Mouse (Mus musculus) WW6 (cell line): ENCODE measurements around the gene Wdr77.
"Not testable (repeated sequence)": the region's sequence is repeated elsewhere in the genome, so short reads cannot be mapped to it uniquely, and the experiment has no call there.

Experiments used
- DNase-seq: peaks from one replicate; pipeline ENCODE4 v3.0.0-alpha.2; 2013; ENCODE audit warnings: low read depth, low spot score

The Wdr77 gene

DNA sequence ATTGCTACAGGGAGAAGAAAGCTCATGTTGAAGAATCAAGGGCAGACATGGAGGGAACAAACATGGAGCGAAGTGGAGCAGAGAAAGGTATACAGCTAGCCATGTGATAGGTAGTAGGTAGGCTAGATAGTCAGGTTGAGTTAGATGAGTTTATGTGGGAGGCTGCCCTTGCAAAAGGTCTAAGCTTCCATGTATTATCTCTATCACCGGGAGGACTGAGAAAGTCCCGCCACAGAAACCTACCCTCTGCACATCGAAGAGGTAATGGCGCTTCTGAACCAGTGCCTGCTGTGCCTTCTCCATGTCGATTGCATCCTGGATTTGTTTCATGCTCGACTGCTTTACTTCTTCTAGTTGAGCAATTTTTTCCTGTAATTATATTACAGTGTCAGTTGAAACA is 7.8 kb upstream of the Wdr77 start:
- DNase-seq: no peak

DNA sequence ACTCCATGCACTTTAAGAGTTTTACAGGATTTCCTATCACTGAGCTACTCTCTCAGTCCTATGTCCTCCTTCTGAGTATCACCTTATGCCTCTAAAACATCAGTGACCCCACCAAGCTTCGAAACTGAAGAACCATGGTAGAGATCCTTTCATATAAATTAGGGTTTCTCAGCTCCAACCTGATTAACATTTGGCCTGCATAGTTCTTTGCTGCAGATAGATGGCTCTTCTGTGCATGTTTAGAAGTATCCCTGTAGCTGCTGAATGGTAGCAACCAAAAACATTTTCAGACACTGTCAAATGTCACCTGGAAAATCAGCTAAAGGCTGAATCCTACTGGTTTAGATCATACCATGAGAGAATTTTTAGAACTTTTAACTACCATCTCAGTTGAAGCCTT is 1.9 kb upstream of the Wdr77 start:
- DNase-seq: no peak

DNA sequence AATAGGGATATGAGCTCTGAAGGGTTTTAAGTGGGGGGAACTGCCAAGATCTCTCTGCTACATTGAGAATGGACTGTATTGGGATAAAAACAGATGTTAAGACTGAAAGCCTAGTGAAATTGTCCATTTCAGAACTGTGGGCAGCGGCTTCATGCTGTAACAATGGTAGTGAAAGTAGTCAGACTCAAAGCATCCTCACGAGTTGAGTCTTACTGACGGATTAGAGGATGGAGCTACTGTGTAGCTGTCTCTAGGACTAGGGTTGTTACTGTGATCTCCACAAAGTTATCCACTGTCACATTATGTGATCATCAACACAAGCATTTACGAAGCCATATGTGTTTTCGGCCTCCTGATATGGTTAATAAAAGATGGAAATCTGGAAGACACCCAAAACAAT is 965 bp upstream of the Wdr77 start:
- no peak for DNase-seq

DNA sequence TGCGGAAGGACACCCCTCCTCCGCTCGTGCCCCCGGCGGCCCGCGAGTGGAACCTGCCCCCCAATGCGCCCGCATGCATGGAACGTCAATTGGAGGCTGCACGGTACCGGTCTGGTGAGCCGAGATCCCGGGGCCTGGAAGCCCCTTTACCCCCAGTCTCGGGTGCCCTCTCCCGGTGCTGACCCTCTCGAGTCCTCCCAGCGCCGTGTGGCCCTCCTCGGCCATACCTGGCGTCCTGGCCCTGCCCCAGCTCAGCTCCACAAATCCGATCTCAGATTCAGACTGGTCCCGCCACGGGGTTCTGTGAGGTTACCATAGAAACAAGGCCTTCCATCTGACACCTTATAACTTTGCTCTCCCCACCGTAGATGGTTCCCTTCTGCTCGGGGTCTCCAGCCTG is 416 bp downstream of the Wdr77 start:
- no peak for DNase-seq

DNA sequence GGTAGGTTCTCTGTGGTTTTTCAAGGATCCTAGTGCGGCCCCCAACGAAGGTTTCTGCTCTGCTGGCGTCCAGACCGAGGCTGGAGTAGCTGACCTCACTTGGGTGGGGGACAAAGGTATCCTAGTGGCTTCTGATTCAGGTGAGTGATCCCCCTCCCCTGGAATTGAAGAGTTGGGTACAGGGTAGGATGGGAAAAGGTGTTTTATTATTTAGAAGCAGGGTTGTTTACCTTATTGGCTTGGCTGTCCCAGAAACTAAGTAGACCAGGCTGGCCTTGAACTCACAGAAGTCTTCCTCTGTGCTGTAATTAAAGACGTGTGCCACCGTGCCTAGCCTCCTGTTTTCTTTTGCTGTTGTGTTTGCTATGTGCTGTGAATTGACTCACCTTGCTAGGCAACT is 830 bp downstream of the Wdr77 start, which contains the start of gene Atp5f1:
Gene Atp5f1, minus strand, starts transcription at position 101 of the 400 bp plus-strand sequence.
- DNase-seq: no peak

DNA sequence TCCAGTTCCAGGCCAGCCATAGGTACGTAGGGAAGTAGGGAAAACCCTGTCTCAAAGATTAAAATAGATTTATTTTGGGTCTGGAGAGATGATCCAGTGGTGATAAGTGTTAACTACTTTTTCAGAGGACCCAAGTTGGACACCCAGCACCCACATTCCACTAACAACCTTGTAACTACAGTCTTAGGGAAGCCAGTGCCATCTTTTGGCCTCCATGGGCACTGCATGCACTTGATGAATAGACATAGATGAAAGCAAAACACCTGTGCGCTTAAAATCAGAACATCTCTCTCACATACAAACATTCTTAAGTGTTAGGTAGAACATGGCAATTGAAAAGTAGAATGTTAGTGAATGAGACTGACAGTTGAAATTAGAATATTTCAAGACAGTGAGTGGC is 1.5 kb downstream of the Wdr77 start:
- DNase-seq: peak; percentile 29

DNA sequence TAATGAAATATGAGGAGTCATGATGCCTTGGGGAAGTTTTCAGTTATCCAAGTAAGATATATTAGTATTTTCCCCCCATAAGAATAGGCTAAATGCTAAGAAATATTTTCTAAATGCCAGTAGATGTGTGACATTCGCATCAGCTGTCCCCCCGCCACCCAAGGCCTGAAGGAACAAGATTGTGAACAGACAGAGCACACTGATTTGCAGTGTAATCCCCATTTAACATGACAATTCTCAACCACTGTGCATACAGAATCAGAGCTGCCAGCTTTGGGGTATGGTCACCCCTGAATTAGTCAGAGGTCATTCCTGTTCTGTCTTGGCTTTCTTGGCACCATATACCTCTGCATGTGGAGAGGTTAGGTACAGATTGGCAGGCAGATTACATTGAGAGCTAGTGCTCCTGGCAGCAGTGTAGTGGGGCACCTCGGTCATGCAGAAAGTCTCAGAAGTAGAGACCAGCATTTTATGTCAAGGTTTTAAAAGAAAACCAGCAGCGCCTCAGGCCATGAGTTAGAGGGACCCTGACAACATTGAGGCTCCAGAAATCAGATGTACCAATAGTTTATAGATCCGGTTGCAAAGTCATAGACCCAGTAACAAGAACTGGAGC is 12.8 kb downstream of the Wdr77 start:
- no peak for DNase-seq

DNA sequence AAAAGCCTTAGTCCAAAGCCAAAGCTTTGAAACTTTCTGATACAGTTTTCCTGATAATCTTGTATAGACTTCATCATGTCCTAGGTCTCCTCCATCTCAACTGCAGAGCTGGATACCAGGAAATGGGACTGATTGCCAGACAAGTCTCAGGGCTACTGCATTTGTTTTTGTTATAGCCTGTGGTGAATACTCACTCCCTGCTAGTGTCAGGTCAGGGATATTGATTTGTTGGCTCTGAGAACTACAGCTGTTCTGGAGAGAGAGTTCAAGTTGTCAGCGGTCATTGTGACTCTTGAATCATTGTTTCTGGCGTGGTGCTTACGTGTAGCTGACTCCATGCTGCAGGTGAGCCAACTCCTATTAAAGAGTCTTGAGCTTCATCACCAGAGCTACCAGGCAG is 14.2 kb downstream of the Wdr77 start, which contains the start of gene Ovgp1:
Gene Ovgp1, plus strand, starts transcription at position 301 of the 400 bp plus-strand sequence.
- no peak for DNase-seq

DNA sequence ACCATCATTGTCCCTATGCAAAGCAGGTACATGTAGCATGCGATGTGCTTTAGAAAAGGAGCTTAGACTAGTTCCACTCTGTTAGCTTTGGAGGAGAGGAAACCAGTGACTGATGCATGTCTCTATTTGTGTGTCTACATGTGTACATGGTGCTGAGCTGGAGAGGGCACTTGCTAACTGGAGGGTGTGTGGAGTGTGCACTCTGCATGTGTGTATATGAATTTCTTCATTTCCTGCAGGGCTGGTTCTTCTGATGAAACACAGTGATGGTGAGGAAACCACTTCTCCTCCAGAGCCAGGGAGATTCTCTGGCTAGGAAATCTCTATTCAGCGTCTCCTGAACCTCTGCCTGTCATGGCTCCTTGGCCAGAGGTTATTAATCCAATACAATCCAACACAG is 15.0 kb downstream of the Wdr77 start:
- no peak for DNase-seq

DNA sequence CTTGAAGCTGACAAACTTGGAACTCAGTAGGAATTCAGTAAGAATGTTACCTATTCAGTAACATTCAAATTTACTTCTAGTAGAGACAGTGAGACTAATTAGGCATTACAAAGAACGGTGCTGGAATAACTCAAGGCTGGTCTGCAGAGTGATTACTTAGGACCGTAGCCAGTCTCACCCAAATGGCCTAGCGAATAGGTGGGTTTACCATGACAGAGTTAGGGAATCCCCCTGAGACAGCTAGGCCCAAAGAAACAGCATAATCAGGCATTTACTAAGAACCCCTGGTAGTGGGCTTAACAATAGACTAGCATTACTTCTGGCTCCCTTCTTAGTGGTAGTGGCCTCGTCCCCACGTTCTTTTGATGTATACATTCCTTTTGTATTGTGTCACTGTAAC is 30.4 kb downstream of the Wdr77 start:
- DNase-seq: not testable (repeated sequence)

DNA sequence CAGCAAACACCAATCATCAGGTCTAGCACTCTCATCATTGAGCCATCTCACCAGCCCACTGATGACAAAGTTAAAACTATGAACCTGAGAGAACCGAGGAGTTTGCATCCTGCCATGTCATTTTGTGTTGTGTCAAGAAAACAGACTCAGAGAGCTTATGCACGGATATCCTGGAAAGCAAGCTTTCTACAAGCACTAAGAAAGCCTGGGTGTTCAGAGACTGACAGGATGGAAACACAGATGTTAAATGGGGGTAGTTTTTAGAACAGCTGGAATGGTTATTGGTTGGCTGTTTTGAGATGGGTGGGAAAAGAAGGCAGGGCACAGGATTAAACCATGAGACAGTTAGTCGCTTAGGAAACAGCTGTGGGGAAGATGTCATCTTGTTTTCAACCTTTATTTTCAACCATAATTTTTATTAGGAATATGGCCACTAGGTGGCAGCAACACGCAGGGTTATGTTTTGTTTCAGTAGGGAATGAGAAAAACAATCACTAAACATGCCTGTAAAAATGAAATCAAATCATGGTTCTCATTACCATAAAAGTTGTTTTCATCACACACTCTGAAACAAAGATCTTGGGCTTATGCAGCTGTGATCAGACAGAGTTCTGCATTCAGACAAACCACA is 32.6 kb downstream of the Wdr77 start:
- DNase-seq: no peak

DNA sequence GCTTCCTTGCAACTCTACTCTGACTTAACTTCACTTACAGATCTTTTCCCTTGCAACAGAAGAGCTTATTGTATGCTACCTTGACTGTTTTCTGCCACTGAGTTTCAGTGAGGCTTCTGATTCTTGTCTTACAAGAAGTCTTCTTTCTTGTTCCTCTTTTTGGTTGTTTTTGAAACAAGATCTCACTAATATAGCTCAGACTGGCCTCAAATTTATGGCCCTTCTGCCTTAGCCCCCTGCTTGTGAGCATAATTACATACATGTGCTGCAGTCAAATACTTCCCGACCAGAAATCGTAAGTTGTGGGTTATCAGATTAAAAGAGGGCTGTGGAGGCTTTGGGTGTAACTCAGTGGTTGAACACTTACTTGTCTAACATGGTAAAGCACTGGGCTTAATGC is 35.6 kb downstream of the Wdr77 start:
- no peak for DNase-seq

DNA sequence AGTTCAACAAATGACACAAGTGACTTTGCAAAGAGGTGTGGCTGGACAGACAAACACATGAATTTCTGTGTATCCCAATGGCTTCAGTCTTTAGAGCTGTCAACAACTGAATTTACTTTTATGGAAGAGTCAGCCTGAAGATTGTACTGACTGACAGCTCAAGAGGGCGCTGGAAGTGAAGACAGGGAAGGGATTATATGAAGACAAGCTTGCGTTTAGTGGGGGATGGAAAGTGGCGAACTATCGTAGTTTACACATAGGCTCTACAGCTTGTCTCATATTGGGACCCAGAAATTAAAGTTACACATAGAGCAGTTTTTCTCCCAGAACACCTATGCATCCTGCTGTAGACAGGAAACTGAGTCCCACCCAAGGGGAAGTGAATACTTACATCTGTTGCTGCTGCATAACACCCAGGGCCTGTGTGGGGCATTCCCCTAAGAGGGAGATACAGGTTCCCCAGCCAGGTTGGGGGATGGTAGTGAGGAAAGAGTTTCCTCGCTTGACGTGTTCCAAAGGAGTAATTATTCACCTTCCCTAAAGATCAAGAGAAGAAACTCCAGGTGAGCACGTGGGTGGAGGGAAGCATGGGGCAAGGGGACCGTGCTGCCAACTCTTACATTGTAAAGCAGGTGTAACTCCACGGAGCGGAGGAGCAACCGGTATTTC is 41.7 kb downstream of the Wdr77 start:
- DNase-seq: no peak

DNA sequence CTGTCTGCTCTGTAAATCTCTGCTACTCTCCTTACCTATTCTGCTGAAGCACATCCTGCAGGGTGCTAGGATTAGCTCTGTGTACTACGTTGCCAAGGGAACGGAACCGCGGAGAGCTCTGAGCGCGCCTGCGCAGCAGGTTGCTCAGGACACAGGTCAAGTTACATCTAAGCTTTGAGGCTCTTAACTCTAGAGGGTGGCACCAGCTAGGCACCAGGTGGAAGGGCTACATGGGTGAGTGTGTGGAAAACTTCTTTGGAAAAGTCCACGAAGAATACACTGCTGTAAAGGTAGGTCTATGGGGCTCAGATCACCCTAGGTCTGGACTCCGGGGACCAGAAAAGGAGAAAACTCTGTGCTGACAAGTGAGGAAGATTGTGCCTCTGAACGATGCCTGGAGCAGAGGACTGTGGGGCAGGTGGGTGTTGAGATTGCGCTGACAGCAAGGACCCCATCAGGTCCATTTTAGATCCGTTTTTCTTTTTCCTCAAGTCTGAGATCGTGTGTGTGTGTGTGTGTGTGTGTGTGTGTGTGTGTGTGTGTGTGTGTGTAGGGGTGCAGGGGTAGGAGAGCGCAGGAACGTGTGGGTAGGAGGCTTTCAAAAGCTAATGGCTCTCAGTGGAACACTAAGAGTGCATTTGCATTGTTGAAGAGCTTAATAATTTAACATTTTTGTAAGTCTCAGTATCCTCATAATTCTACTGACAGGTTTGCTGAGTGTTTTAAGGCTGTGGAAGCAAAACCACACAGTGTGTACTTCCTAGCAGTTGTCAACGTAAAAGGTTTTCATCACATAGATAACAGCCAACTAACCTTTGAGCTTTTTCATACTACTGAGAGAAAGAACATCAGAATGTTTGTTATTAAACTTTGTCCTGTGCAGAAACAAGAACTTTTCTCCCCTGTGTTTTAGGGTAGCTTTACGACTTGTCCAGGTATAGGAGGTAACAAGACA is 42.5 kb downstream of the Wdr77 start:
- DNase-seq: peak; percentile 73

DNA sequence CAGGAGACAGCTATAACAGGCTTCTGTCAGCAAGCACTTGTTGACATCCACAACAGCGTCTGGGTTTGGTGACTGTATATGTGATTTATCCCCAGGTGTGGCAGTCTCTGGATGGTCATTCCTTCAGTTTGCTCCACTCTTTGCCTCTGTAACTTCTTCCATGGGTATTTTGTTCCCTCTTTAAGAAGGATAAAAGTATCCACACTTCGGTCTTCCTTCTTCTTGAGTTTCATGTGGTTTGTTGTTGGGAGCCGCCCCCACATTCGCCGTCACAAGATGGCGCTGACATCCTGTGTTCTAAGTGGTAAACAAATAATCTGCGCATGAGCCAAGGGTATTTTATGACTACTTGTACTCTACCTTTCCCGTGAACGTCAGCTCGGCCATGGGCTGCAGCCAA is 44.2 kb downstream of the Wdr77 start:
- DNase-seq: not testable (repeated sequence)

DNA sequence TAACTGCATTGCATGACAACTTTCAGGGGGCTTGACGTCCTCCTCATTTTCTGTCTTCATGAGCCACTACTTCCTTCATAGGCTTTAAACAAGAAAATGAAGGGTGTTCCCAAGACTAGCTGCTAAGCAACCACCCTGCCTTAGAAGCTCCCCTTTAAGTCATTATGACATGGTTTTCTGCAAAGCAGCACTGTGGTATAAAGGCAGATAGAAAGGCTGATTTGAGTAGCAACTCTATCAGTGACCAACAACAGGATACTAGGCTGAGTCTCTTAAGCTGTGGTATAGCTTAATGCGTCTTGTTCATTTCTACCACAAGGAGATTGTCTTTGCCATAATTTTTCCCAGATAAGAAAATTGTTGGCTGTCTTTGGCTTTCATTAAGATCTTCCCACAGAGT is 55.4 kb downstream of the Wdr77 start, which contains the start of gene Pifo:
Gene Pifo, minus strand, starts transcription at position 101 of the 400 bp plus-strand sequence.
- no peak for DNase-seq
